Mouse (Mus musculus) thymus, adult 18-20 months (tissue): ENCODE measurements around the gene Cbfa2t3.

ENCODE experiments used
- DNase-seq, 2 experiments: peaks; one replicate each; pipeline ENCODE4 v3.0.0; 2022; ENCODE audit warnings: mixed read lengths in 2 of 2

The Cbfa2t3 gene

GRCm38 (mm10) chr8:122663670-122664069, 35.2 kb downstream of the Cbfa2t3 start:
- DNase-seq, result no peak

- no peak for DNase-seq
Measured at GRCm38 (mm10) chr8:122663106-122663505, 35.8 kb downstream of the Cbfa2t3 start.

- DNase-seq, result no peak
Measured at GRCm38 (mm10) chr8:122661894-122662293, 37.0 kb downstream of the Cbfa2t3 start.

- no peak for DNase-seq
Measured at GRCm38 (mm10) chr8:122661138-122661537, 37.8 kb downstream of the Cbfa2t3 start.

- no peak for DNase-seq
Measured at GRCm38 (mm10) chr8:122660022-122660421, 38.9 kb downstream of the Cbfa2t3 start.

- DNase-seq, result no peak
Measured at GRCm38 (mm10) chr8:122658807-122659160, 40.1 kb downstream of the Cbfa2t3 start.

GRCm38 (mm10) chr8:122658149-122658806, 40.6 kb downstream of the Cbfa2t3 start:
- DNase-seq, result no peak

- no peak for DNase-seq
Measured at GRCm38 (mm10) chr8:122656056-122656999, 42.6 kb downstream of the Cbfa2t3 start.

- DNase-seq, result no peak
Measured at GRCm38 (mm10) chr8:122654768-122655167, 44.1 kb downstream of the Cbfa2t3 start.

GRCm38 (mm10) chr8:122652643-122653042, 46.3 kb downstream of the Cbfa2t3 start:
- no peak for DNase-seq

- no peak for DNase-seq
Measured at GRCm38 (mm10) chr8:122651326-122651921, 47.5 kb downstream of the Cbfa2t3 start.

GRCm38 (mm10) chr8:122648192-122648970, 50.5 kb downstream of the Cbfa2t3 start:
- DNase-seq, result no peak

GRCm38 (mm10) chr8:122646337-122646736, 52.6 kb downstream of the Cbfa2t3 start:
- no peak for DNase-seq

- no peak for DNase-seq
Measured at GRCm38 (mm10) chr8:122644175-122644954, 54.5 kb downstream of the Cbfa2t3 start.

- DNase-seq, result no peak
Measured at GRCm38 (mm10) chr8:122642071-122642470, 56.8 kb downstream of the Cbfa2t3 start.

GRCm38 (mm10) chr8:122641406-122641805, 57.5 kb downstream of the Cbfa2t3 start:
- no peak for DNase-seq

- no peak for DNase-seq
Measured at GRCm38 (mm10) chr8:122640825-122641224, 58.1 kb downstream of the Cbfa2t3 start.

GRCm38 (mm10) chr8:122639521-122640248, 59.2 kb downstream of the Cbfa2t3 start:
- no peak for DNase-seq

GRCm38 (mm10) chr8:122638601-122639000, 60.3 kb downstream of the Cbfa2t3 start:
- DNase-seq, result no peak

- DNase-seq, result no peak
Measured at GRCm38 (mm10) chr8:122637230-122637629, 61.7 kb downstream of the Cbfa2t3 start.

GRCm38 (mm10) chr8:122636803-122637175, 62.1 kb downstream of the Cbfa2t3 start:
- no peak for DNase-seq
